Mouse (Mus musculus) embryonic fibroblast, embryonic 13.5 days (primary cell): ENCODE data around the gene Magi2.

Source experiments
- CTCF ChIP-seq: IDR thresholded peaks from 2 replicates; pipeline ENCODE4 v1.5.1; 2011; ENCODE audit warnings: mild to moderate bottlenecking, control low read depth, low read length, moderate library complexity, borderline replicate concordance; ENCODE audit not compliant: insufficient read depth
- POLR2A ChIP-seq: IDR thresholded peaks from 2 replicates; pipeline ENCODE4 v1.6.1; 2011; ENCODE audit warnings: low read depth, mild to moderate bottlenecking, control low read depth, low read length, moderate library complexity

DNA sequence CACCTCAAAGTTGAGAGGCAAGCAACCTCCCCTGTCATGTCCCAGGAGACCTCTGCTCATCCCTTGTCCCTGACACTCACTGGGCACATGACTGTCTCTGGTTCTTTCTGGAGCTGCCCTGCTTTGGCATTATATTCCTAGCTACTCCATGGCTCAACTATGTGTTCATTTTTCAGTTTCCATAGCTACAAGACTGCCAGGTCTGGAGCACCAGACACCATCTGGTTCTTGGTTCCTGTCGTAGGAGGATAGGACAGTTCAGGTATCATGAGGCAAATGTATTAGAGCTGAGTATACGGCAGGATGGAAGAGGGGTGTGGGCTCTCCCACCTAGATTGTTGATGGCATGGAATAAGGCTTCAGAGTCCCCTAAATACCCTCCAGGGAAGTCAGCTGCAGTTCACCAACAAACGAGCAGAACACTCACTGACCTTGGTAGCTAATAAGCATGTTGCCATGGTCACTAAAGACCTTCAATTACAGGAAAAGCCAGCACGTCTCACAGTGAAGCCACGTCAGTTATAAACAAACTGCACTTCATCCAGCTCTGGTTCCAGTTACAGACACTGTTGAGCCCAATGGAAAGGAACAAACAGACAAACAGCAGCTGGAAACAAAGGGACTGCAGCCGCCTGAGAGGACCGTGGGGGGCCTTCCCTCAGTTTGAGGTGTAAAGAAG is 1449.5 kb downstream of the Magi2 start:
- no peak for TF ChIP-seq POLR2A
- no peak for TF ChIP-seq CTCF
